Mouse (Mus musculus): ENCODE data around the gene Carhsp1.

The Carhsp1 gene

DNA sequence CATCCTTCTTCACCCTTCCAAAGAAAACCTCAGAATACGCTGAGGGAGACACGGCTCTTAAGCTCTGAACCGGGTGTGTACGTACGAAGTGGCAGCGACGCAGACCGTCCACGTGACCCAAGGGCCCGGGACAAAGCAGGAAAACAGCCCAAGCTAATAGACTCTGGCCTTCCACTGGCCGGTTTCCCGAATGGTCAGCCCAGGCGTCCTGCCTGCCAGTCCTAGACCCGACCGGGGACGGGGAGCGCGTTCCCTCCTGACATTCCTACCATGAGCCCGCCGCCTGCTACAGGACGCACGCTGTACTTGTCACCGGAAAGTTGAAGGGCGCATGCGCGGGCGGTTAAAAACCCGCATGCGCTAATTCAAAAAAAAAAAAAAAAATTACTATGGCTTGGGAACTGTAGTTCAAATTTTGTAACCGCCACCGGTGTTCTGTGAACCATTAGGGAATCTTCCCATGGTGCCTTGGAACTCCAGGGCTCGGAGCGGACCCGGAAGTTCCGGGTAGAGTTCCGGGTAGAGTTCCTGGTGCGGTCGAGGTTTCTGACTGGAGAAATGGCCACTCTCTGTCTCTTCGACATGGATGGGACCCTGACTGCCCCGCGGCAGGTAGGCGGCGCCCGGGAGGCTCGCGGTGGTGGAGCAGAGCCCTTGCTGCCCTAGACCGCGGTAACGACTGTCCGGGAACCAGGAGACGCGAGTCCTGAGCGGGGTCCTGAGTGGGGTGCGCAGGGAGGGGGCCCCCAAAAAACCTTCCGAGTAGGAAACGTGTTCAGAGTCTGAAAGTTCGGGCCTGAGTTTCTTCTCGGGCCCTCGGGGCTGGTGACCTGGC is 34.5 kb downstream of the Carhsp1 start, which contains the start of the genes Pmm2 and Tmem186:
Gene Pmm2 (plus strand): TSS at position 458 of the 835 bp plus-strand sequence.
Gene Tmem186 (minus strand): TSS at position 496 of the 835 bp plus-strand sequence.
- peak; percentile 90 for DNase-seq

- DNase-seq: no peak
These were observed 35.1 kb downstream of the Carhsp1 start for GRCm38 (mm10) chr16:8636867-8637216.

DNA sequence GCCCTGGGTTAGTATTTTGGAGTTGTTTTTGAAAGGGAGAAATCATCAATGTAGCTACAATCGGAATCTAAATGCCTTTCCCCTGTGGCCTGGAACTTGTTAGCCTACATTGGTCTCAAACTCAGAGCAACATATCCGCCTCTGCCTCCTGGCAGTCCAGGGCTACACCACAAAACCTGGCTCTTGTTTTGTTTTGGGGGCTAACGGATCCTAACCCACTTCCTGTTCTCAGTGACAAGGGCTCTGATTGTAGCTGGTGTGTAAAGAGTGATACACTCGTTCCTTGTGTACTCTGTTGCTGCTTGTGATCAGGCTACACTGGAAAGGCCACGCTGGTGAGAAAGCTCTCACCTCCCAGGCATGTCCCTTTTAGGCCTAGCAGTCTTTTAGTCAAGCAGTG is 40.5 kb downstream of the Carhsp1 start:
- DNase-seq: no peak

DNA sequence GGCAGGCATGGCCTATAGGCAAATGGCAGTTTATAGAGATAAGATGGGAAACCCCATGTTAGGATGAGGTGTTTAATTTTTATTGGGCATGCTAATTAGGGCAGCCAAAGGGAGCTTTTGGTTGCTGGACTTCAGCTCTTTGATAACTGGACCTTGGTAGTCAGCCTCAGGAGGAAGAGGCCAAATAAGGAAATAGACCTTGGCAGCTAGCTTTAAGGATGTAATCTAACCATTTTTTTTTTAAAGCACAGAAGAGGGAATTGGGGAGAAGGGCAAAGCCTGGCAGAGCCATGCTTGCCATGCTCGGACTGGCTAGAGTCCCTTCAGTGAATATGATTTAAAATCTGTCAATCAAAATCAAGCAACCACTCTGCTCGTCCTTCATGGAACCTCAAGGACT is 41.5 kb downstream of the Carhsp1 start:
- DNase-seq: no peak

- no peak for DNase-seq
These were observed 51.4 kb downstream of the Carhsp1 start for GRCm38 (mm10) chr16:8620315-8621115.

GRCm38 (mm10) chr16:8619659-8620314 is 52.2 kb downstream of the Carhsp1 start:
- DNase-seq: no peak

- DNase-seq: no peak
These were observed 58.5 kb downstream of the Carhsp1 start for GRCm38 (mm10) chr16:8613447-8613846.

GRCm38 (mm10) chr16:8613039-8613438 is 58.9 kb downstream of the Carhsp1 start:
- no peak for DNase-seq

- no peak for DNase-seq
These were observed 59.5 kb downstream of the Carhsp1 start for GRCm38 (mm10) chr16:8612214-8613005.

DNA sequence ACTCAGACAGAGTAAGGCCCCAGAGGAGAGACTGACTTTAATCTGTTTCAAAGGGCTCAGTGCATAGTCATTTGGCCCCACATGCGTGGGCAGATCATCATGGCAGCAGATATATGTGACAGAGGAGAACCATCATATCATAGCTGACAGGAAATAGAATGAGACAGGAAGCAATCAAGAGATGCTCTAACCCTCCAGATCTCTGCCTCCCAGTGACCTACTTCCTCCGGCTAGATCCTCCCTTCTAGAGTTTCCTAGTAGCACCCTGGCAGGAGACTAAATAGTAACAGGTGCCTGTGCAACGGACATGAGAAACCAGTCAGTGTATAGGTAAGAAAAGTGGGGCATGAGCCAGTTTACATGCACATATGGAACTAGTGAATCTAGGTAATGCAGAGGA is 61.6 kb downstream of the Carhsp1 start:
- DNase-seq: no peak

Data from kidney, postnatal 10 days (tissue).